Mouse (Mus musculus) cerebellum, adult 2 months (tissue): ENCODE results near the gene Rasgef1b.

Experiments
- CTCF ChIP-seq: fragments of 200-500 bp; IDR thresholded peaks from 2 replicates; pipeline ENCODE4 v1.5.1; 2011; ENCODE audit warnings: low read depth, mild to moderate bottlenecking, control low read depth, low read length, moderate library complexity, borderline replicate concordance; ENCODE audit not compliant: insufficient read depth
- POLR2A ChIP-seq: fragments of 200-500 bp; IDR thresholded peaks from 2 replicates; pipeline ENCODE4 v1.6.1; 2011; ENCODE audit warnings: low read length, control low read depth, borderline replicate concordance; ENCODE audit not compliant: insufficient read depth

DNA sequence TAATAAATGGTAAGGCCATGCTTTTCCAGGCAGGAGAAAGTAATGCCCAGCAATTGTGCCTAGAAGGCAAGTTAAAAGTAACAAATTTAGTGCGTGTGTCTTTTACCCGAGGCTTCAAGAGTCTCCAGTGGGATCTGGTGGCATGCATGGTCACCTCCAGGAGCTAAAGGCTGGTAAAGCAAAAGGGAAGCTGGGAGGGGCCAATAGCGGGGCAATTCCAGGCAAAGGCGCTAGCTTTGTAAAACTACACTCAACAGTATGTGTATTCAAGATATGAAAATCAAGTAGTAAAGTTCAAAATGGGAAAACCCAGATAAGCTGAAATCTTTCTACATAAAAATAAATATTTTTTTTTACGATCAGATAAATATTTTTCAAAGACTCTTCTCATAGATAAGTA lies 561.1 kb downstream of the Rasgef1b start:
- TF ChIP-seq POLR2A (no peak), CTCF (no peak)
